Mouse (Mus musculus): ENCODE data around the gene Chst7.

The Chst7 gene

DNA sequence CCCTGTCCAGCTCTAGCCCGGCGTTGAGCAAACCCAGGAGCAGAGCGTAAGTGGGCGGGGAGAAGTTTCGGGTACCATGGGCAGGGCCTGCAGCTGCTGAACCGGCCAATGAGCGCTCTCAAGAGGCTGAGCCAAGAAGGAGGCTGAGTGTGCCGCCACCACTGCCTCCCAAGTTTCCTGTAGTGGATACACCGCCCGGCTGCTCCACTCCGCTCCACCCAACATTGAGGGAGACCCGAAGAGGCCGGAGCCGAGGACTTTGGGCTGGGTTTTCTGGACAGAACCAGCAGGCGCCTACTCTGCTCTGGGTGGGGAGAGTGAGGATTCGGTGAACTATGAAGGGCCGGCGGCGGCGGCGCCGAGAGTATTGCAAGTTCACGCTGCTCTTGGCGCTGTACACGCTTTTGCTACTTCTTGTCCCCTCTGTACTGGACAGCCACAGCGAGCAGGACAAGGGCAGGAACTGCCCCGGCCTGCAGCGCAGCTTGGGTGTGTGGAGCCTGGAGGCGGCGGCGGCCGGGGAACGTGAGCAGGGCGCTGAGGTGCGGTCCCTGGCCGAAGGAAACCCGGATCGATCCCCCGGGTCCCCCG is at the start of gene Chst7:
TSS of gene Chst7 (plus strand) at position 180 of the 591 bp plus-strand sequence.
- DNase-seq = peak; percentile 36

DNA sequence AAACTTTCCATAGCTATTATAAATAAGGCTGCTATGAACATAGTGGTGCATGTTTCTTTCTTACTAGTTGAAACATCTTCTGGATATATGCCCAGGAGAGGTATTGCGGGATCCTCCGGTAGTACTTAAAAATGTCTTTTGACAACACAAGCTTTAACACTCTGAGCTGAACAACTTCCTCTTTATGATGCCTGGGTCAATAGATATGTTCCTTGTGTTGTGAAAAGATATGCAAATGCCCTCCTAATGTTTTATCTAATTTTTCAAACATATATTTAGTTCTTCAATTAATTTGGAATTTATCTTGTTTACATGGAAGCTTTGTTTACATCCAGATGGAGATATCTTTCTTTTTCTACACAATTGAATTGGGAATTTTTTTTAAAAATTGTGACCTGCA is 47.1 kb upstream of the Chst7 start:
- no peak for DNase-seq

DNA sequence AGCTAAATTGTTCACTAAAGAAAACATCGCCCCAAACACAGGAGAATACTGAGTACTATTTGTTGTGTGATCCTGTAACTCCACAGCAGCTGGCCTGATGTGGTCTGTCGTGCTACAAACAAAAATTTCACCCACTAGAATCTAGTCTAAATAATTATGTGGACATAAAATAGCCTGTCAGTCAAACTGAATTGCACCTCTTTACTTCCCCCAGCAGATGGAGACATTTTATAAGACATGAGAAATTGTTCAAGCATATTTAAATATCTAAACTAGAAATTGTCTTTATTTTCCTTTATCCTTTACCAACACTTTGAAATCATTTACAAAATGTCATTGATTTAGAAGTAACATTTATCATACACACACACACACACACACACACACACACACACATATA is 38.4 kb upstream of the Chst7 start:
- DNase-seq = no peak

GRCm38 (mm10) chrX:20060096-20060768 is 872 bp downstream of the Chst7 start:
- no peak for DNase-seq

- DNase-seq = no peak
Measured at GRCm38 (mm10) chrX:20060769-20061315, 1.5 kb downstream of the Chst7 start.

- no peak for DNase-seq
Measured at GRCm38 (mm10) chrX:20061764-20062480, 2.6 kb downstream of the Chst7 start.

- DNase-seq = no peak
Measured at GRCm38 (mm10) chrX:20066636-20067035, 7.3 kb downstream of the Chst7 start.

GRCm38 (mm10) chrX:20070196-20070595 is 10.8 kb downstream of the Chst7 start:
- no peak for DNase-seq

GRCm38 (mm10) chrX:20117717-20118116 is 58.4 kb downstream of the Chst7 start:
- DNase-seq = no peak

DNA sequence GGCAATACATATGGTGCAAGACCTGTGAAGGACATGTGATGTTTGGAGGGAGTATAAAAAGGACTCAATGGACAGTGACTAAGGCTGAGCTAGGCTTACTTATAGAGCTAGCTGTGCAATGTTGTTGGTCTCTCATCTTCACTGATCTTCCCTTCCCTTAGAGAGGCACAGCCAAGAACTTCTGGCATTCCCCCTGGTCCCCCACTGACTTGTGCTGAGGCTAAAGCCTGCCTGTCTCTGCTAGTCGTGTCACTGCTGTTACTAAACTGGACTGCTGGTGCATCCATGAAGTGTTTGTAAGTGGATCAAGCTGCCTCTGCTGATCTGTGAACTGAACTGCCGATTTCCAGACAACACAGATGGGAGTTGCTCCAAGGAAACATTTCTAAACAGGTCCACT is 66.1 kb downstream of the Chst7 start:
- no peak for DNase-seq

GRCm38 (mm10) chrX:20128951-20129350 is 69.6 kb downstream of the Chst7 start:
- DNase-seq = no peak

DNA sequence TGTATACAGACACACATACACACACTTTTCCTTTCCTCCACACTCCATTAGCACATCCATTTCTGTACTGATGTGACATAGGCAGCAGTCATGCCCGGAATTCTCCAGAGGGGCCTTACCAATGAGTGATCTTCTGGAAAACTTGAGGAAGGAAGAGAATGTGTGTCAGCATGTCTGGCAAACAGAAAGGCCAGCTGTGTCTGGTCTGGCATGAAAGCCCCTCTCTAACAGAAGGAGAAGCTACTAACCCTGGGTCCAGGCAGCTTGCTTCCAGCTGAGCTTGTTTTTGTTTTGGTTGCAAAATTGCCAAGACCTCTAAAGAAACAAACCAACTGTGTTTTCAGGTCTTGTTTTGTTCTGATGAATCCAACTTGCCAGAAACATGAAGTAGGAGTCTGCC is 70.1 kb downstream of the Chst7 start:
- no peak for DNase-seq

Measured in layer of hippocampus, adult 9-11 months (tissue).